Mouse (Mus musculus): ENCODE results near the gene Hivep1. TPM values are rescaled to one million over a fixed set of nuclear protein-coding genes. Genes with fewer than 3 reads are reported as not detected.

Hivep1 gene
- total and polyA plus RNA-seq, 3 experiments: 7.5 to 53.3 (median 24.9) TPM

DNA sequence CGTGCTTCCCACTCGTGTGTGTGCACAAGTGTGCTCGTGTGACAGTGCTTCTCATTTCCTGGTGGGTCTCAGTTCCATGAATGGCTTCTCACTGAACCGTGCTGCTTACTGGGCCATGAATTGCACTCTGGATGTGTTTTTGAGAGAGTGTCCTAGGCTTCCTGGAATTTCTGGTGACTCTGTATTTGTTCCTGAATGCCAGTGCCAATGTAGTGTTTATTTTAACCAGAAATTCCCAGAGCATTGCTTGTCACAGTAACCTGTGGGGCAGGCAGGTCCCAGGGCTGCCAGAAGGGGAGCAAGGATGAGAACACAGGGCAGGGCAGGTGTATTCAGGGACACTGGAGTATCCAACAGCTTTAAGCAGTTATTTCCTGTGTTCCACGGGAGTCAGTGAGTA lies 36.5 kb downstream of the Hivep1 start:
- Histone ChIP-seq H3K9ac (ENCODE audit: insufficient read depth, low read depth) (no peak overlapping the region), H3K36me3 (replicated peaks in 1 of 2; ENCODE audit: control insufficient read depth in 1 of 2, insufficient read depth in 1 of 2, low read length in 1 of 2) (peaks cover 52 to 69% of the 10 kb centered on the region in 2 experiments), H3K4me2 (ENCODE audit: insufficient read depth, low read depth, poor library complexity, severe bottlenecking) (no peak overlapping the region), H3K27ac (ENCODE audit: insufficient read depth, low read depth) (no peak overlapping the region), H3K27me3 (replicated peaks) (no peaks in the 10 kb centered on the region), H3K4me1 (ENCODE audit: control insufficient read depth in 1 of 2, insufficient read depth in 2 of 2) (peaks cover 11 to 43% of the 10 kb centered on the region in 2 experiments), H3K9me3 (replicated peaks; ENCODE audit: low read length) (no peaks in the 10 kb centered on the region), H3K79me2 (replicated peaks; ENCODE audit: control insufficient read depth, extremely low read depth, insufficient read depth, poor library complexity, severe bottlenecking) (peaks cover 57% of the 10 kb centered on the region), H3K4me3 (replicated peaks in 1 of 3; ENCODE audit: low read depth in 2 of 3, low read length in 2 of 3, poor library complexity in 1 of 3) (no peak overlapping the region)
- TF ChIP-seq KAT2A (IDR thresholded peaks at IDR 0.05; ENCODE audit: insufficient replicate concordance, low read length) (no peak), NRF1 (IDR thresholded peaks at IDR 0.05; ENCODE audit: low read depth, low read length) (no peak), MAFK (IDR thresholded peaks at IDR 0.05; ENCODE audit: insufficient replicate concordance, low read length) (no peak), RCOR1 (conservative IDR thresholded peaks at IDR 0.05; ENCODE audit: low read depth, low read length) (no peak), JUND (conservative IDR thresholded peaks at IDR 0.05; ENCODE audit: low read depth, low read length) (no peak), BHLHE40 (IDR thresholded peaks at IDR 0.05; ENCODE audit: low read depth, low read length) (no peak), MXI1 (IDR thresholded peaks at IDR 0.05; ENCODE audit: low read depth, low read length) (no peak), MAZ (IDR thresholded peaks at IDR 0.05; ENCODE audit: low read depth, low read length) (no peak), POLR2AphosphoS2 (IDR thresholded peaks at IDR 0.05; ENCODE audit: low read depth, low read length) (no peak), ZMIZ1 (IDR thresholded peaks at IDR 0.05; ENCODE audit: low read depth, low read length) (no peak), SIN3A (IDR thresholded peaks at IDR 0.05; ENCODE audit: low read length) (no peak), ZC3H11A (IDR thresholded peaks at IDR 0.05; ENCODE audit: low read depth, low read length) (no peak), ETS1 (conservative IDR thresholded peaks at IDR 0.05; ENCODE audit: low read depth, low read length) (no peak), CHD1 (IDR thresholded peaks at IDR 0.05; ENCODE audit: low read depth, low read length) (no peak), ELF1 (IDR thresholded peaks at IDR 0.05; ENCODE audit: low read depth, low read length) (no peak), CTCF (conservative IDR thresholded peaks at IDR 0.05 in 1 of 2, IDR thresholded peaks at IDR 0.05 in 1 of 2; ENCODE audit: low read depth in 2 of 2, low read length in 2 of 2) (no peak), TCF12 (IDR thresholded peaks at IDR 0.05; ENCODE audit: low read depth, low read length) (no peak), USF1 (IDR thresholded peaks at IDR 0.05; ENCODE audit: low read depth, low read length) (no peak), MYC (IDR thresholded peaks at IDR 0.05; ENCODE audit: low read depth, low read length) (no peak), ZNF384 (IDR thresholded peaks at IDR 0.05; ENCODE audit: low read depth, low read length) (no peak)
- DNase-seq (ENCODE audit: extremely low read depth): no peak
- dilution Hi-C loops (cut with MboI; ENCODE audit: extremely low pct_ligation_motif_present, extremely low pct_unique_long_range_greater_than_20kb, low sequenced_read_pairs) (no loop called here), in situ Hi-C loops (cut with MboI; ENCODE audit: low pct_ligation_motif_present, low pct_unique_long_range_greater_than_20kb, low sequenced_read_pairs) (no loop called here)

DNA sequence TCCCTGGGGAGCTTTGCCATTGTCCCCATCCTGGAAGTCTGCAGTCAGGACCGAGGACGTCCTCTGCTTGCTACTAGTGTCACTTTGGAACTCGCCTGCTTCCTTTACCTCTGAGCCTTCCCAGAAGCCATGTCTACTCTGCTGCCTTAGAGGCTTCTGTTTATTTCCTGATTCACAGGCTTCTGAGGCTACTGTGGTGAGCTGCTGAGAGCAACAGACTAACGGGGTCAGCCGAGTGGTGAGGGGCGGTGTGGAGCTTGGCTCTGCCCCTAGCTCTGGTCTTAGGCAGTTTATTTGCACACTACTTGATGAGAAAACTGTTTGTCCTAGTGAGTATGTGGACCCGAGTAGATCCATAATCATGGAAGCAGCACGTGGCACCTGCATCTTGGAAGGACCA lies 37.2 kb downstream of the Hivep1 start:
- H3K27ac ChIP-seq (ENCODE audit: insufficient read depth, low read depth): no peak overlapping the region
- in situ Hi-C loops (cut with MboI; ENCODE audit: low pct_ligation_motif_present, low pct_unique_long_range_greater_than_20kb, low sequenced_read_pairs): no loop called here
- H3K36me3 ChIP-seq (replicated peaks in 1 of 2; ENCODE audit: control insufficient read depth in 1 of 2, insufficient read depth in 1 of 2, low read length in 1 of 2): peaks cover 50 to 64% of the 10 kb centered on the region in 2 experiments
- peaks cover 11 to 50% of the 10 kb centered on the region in 2 experiments for H3K4me1 ChIP-seq (ENCODE audit: control insufficient read depth in 1 of 2, insufficient read depth in 2 of 2)
- no peak for TF ChIP-seq E2F4 (IDR thresholded peaks at IDR 0.05; ENCODE audit: insufficient replicate concordance, low read depth, low read length)
- TF ChIP-seq BHLHE40 (IDR thresholded peaks at IDR 0.05; ENCODE audit: low read depth, low read length): no peak
- TF ChIP-seq JUN (IDR thresholded peaks at IDR 0.05; ENCODE audit: insufficient read depth, low read depth, low read length): no peak
- no peak for TF ChIP-seq CHD1 (IDR thresholded peaks at IDR 0.05; ENCODE audit: low read depth, low read length)
- TF ChIP-seq HCFC1 (IDR thresholded peaks at IDR 0.05; ENCODE audit: low read depth, low read length): no peak
- TF ChIP-seq ZKSCAN1 (IDR thresholded peaks at IDR 0.05; ENCODE audit: borderline replicate concordance, low read depth, low read length): no peak
- no peak for TF ChIP-seq NELFE (IDR thresholded peaks at IDR 0.05; ENCODE audit: low read depth, low read length)
- TF ChIP-seq MAFK (IDR thresholded peaks at IDR 0.05; ENCODE audit: insufficient replicate concordance, low read length): no peak
- no peak for TF ChIP-seq POLR2AphosphoS2 (IDR thresholded peaks at IDR 0.05; ENCODE audit: low read depth, low read length)
- H3K79me2 ChIP-seq (replicated peaks; ENCODE audit: control insufficient read depth, extremely low read depth, insufficient read depth, poor library complexity, severe bottlenecking): peaks cover 55% of the 10 kb centered on the region
- no peak overlapping the region for H3K4me2 ChIP-seq (ENCODE audit: insufficient read depth, low read depth, poor library complexity, severe bottlenecking)
- H3K9me3 ChIP-seq (replicated peaks; ENCODE audit: low read length): no peaks in the 10 kb centered on the region
- no peaks in the 10 kb centered on the region for H3K27me3 ChIP-seq (replicated peaks)
- no peak overlapping the region for H3K4me3 ChIP-seq (replicated peaks in 1 of 3; ENCODE audit: low read depth in 2 of 3, low read length in 2 of 3, poor library complexity in 1 of 3)
- dilution Hi-C loops (cut with MboI; ENCODE audit: extremely low pct_ligation_motif_present, extremely low pct_unique_long_range_greater_than_20kb, low sequenced_read_pairs): no loop called here
- no peak for DNase-seq (ENCODE audit: extremely low read depth)
- H3K9ac ChIP-seq (ENCODE audit: insufficient read depth, low read depth): no peak overlapping the region

All from CH12.LX (cell line).